Mouse (Mus musculus) large intestine, adult 2 months (tissue): Measurements from ENCODE around the gene Ndufv3. TPM values are rescaled to one million over a fixed set of nuclear protein-coding genes. Genes with fewer than 3 reads are reported as not detected.

ENCODE experiments used
- polyA plus RNA-seq: library from polyadenylated mRNA; depleted of rRNA; stranded (reverse); fragments of >200 nt; gene quantifications from 2 replicates; pipeline ENCODE4 v1.2.3, GENCODE M21; 2012; rRNA removed

Ndufv3 gene
- polyA plus RNA-seq, 1 experiment: 257 TPM

Other genes starting within 250 kb of the Ndufv3 start
- 0.40 and 0.52 TPM in 2 replicates for gene Rsph1, start 242.7 kb upstream of the Ndufv3 start, polyA plus RNA-seq
- gene Slc37a1, start 233.3 kb upstream of the Ndufv3 start, polyA plus RNA-seq: 150 and 158 TPM in 2 replicates
- gene Pde9a, start 133.9 kb upstream of the Ndufv3 start, polyA plus RNA-seq: 295 and 341 TPM in 2 replicates
- gene Wdr4, start 135 bp upstream of the Ndufv3 start, polyA plus RNA-seq: 20.7 and 22.7 TPM in 2 replicates
- gene Pknox1, start 44.6 kb downstream of the Ndufv3 start, polyA plus RNA-seq: 11.6 and 21.1 TPM in 2 replicates
- 2.9 and 3.0 TPM in 2 replicates for gene Cbs, start 117.1 kb downstream of the Ndufv3 start, polyA plus RNA-seq
- gene U2af1, start 138.8 kb downstream of the Ndufv3 start, polyA plus RNA-seq: 62.0 and 65.5 TPM in 2 replicates
- 0.21 TPM in 1 of 2 replicates, not detected in the other for gene Cryaa, start 157.7 kb downstream of the Ndufv3 start, polyA plus RNA-seq